Mouse (Mus musculus): ENCODE results near the gene Kif21a. TPM values are rescaled to one million over a fixed set of nuclear protein-coding genes. Genes with fewer than 3 reads are reported as not detected.

The Kif21a gene
- polyA plus RNA-seq, 1 experiment from 2014 or later: 5.7 TPM

DNA sequence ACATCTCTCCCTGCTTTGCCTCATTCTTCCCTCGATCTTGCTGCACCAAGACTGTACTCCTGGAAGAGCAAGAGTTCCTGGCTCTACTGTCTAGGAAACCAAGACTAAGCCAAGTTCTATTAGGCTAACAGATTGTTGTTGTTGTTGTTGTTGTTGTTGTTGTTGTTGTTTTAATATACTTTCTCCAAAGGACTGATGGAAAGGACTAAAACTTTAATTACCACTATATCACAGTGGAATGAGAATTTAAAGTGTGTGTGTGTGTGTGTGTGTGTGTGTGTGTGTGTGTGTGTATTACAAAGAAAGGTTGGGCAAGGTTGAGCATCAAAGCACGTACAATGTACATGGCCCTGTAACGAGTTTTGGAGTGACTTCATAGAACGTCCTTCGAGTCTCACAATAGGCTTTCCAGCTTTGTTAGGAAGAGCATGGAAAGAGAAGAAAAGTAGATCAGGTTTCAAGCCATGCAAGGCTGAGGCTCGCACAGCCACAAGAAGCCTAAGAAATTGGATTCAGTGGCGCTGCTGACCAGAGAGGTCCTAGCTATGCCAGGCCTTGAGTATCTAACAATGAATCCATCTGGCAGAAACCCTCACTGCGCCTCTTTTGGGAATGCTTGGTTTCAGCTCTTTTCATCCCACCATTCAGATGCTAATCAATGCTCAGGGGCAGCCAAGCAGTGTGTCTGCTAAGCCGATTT, 31.4 kb downstream of the Kif21a start:
- Histone ChIP-seq H3K9ac (no peak overlapping the region), H3K4me2 (no peak overlapping the region), H3K27ac (ENCODE audit: poor library complexity, severe bottlenecking) (no peak overlapping the region), H3K36me3 (no peaks in the 10 kb centered on the region), H3K4me3 (no peak overlapping the region), H3K27me3 (replicated peaks) (no peaks in the 10 kb centered on the region), H3K4me1 (replicated peaks) (0 out of 2 replicates have a peak, but pooled peaks cover 5% of the 10 kb centered on the region), H3K9me3 (replicated peaks) (0 out of 2 replicates have a peak, but pooled peaks cover 4% of the 10 kb centered on the region)
- WGBS: 63% methylated on average over 9 of the region's 9 CpGs
- ATAC-seq (ENCODE audit: insufficient number of reproducible peaks, low FRiP score): no peak

DNA sequence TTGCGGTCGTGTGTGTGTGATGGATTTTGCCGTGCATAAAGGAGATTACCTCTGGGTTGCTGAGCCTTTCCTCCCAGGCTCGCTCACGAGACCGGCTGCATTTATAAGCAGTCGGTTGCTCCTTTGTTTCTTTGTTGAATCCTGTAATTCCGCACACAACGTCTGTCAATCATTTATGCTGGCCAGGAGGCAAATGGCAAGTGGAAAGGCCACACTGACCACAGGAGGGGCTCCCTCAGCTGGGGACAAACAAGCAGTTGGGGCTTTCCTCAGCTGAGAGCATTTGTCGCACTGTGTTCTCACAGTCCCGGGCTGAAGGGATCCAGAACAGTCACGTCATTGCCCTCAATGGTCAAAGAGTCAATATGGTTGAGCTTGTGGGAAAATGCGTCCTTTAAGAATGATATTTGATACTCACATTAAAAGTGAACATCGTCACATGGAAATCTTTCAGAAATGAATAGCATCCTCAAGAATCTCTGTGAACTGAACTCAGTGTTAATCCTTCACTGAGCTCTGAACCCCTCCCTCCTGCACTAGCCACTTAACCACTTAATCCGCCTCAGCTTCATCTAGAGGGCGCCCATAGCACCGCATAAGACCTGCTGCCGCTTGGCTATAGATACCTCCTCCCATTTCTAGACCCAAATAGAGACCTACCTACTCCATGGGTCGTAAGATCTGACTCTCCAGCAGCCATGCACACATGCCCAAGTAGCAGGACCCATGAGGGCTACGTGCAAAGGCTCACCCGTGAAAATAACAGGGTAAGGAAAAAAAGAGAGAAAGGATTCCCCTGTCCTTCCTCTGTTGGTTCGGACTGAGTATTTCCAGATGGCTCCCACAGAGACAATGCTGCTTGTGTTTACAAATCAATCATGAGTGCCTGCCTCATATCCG, 32.2 kb downstream of the Kif21a start:
- H3K9ac ChIP-seq: no peak overlapping the region
- H3K4me3 ChIP-seq: no peak overlapping the region
- 62% methylated on average over 23 of the region's 23 CpGs for WGBS
- H3K4me1 ChIP-seq (replicated peaks): 0 out of 2 replicates have a peak, but pooled peaks cover 5% of the 10 kb centered on the region
- H3K27ac ChIP-seq (ENCODE audit: poor library complexity, severe bottlenecking): no peak overlapping the region
- H3K36me3 ChIP-seq: no peaks in the 10 kb centered on the region
- H3K4me2 ChIP-seq: no peak overlapping the region
- no peaks in the 10 kb centered on the region for H3K27me3 ChIP-seq (replicated peaks)
- 0 out of 2 replicates have a peak, but pooled peaks cover 4% of the 10 kb centered on the region for H3K9me3 ChIP-seq (replicated peaks)
- ATAC-seq (ENCODE audit: insufficient number of reproducible peaks, low FRiP score): no peak

DNA sequence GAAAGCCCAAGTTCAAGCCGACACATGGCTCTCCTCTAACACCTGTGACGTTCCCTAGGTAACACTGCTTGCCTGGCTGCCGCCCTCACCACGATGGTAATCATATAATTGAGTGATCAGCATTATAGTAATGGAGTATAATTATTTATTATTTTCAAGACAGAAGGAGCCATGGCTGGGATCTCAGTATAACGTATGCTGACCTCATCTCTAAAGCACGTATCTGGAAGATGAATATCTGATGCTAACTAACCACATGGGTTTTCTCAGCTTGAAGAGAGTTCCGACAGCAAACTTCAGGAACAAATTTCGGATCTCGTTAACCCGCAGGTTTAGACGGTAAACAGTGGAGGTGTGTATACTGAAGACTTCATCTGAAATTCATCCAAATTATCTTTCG, 33.4 kb downstream of the Kif21a start:
- Histone ChIP-seq H3K9ac (no peak overlapping the region), H3K27ac (ENCODE audit: poor library complexity, severe bottlenecking) (no peak overlapping the region), H3K4me2 (no peak overlapping the region), H3K9me3 (replicated peaks) (0 out of 2 replicates have a peak, but pooled peaks cover 4% of the 10 kb centered on the region), H3K4me1 (replicated peaks) (0 out of 2 replicates have a peak, but pooled peaks cover 5% of the 10 kb centered on the region), H3K4me3 (no peak overlapping the region), H3K36me3 (no peaks in the 10 kb centered on the region), H3K27me3 (replicated peaks) (no peaks in the 10 kb centered on the region)
- ATAC-seq (ENCODE audit: insufficient number of reproducible peaks, low FRiP score): no peak
- WGBS: 86% methylated on average over 12 of the region's 12 CpGs

DNA sequence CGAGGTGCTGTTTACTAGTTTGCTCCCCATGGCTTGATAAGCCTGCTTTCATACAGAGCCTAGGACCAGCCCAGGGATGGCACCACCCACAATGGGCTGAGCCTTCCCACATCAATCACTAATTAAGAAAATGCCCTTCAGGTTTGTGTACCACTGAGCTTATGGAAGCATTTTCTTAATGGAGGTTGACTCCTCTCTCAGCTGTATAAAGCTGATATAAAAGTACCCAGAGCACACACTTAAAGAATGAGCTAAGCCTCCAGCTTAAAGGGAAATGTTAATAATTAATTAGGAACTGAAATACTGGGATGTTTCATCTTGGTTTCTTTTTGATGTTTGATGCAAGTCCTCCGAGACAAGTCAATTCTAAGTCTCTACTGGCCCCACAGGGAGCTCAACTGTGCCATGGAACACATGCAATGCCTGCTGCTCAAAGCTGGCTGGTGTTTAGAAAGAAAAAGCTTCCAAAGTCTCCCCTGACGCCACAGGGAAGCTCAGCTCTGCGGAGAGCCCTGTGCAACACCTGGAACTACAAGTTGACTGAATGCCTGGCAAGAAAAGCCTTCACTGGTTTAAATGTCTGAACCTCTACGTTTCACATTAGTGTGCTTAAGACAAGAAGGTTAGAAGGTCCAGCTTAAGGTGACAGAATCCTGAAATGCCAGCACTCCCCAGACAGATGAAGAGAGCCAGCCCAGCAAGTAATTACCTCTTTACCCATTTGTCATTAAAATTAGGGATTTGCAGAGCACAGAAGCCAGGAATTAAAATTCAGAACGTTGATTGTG, 36.8 kb downstream of the Kif21a start:
- Histone ChIP-seq H3K27ac (ENCODE audit: poor library complexity, severe bottlenecking) (no peak overlapping the region), H3K9me3 (replicated peaks) (no peaks in the 10 kb centered on the region), H3K27me3 (replicated peaks) (no peaks in the 10 kb centered on the region), H3K36me3 (no peaks in the 10 kb centered on the region), H3K4me3 (no peak overlapping the region), H3K9ac (no peak overlapping the region), H3K4me1 (replicated peaks) (0 out of 2 replicates have a peak, but pooled peaks cover 5% of the 10 kb centered on the region), H3K4me2 (no peak overlapping the region)
- no peak for ATAC-seq (ENCODE audit: insufficient number of reproducible peaks, low FRiP score)
- WGBS: 30% methylated on average over 6 of the region's 6 CpGs

- H3K27ac ChIP-seq (ENCODE audit: poor library complexity, severe bottlenecking): no peak overlapping the region
- H3K9ac ChIP-seq: no peak overlapping the region
- no peak overlapping the region for H3K4me3 ChIP-seq
- 62% methylated on average over 4 of the region's 4 CpGs for WGBS
- no peaks in the 10 kb centered on the region for H3K36me3 ChIP-seq
- no peaks in the 10 kb centered on the region for H3K27me3 ChIP-seq (replicated peaks)
- H3K4me2 ChIP-seq: no peak overlapping the region
- ATAC-seq (ENCODE audit: insufficient number of reproducible peaks, low FRiP score): no peak
- H3K4me1 ChIP-seq (replicated peaks): no peaks in the 10 kb centered on the region
- no peaks in the 10 kb centered on the region for H3K9me3 ChIP-seq (replicated peaks)
Measured at GRCm38 (mm10) chr15:91010218-91010617, 39.5 kb downstream of the Kif21a start.

DNA sequence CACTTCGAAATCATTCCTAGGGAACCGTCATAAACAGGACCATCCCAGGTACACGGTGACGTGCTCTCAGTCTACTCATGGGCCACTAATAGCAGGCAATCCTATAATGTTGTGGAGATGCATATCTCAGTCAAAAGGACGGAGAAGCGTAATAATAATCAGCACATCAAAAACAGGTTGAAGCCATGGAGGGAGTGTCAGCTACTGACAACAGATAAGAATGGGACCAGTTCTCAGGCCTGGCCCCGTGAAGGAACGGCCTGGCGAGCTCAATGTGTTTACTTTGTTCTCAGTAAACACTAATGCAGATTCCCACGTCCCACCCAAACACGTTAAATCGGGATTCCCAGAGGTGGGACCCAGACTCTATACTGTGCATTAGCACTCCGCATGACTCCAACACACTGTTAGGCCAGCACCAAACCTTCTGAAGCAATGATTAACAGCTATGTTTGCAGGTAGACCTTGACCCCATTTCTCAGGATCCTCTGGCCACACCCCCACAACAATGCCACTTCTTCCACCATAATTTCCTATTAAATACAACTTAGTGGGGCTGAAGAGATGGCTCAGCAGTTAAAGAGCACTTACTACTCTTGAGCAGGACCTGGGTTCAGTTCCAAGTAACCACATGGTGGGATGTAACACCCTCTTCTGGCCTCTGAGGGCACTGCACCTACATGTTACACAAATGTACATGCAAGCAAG, 42.5 kb downstream of the Kif21a start:
- Histone ChIP-seq H3K4me3 (no peak overlapping the region), H3K9me3 (replicated peaks) (no peaks in the 10 kb centered on the region), H3K27me3 (replicated peaks) (no peaks in the 10 kb centered on the region), H3K9ac (no peak overlapping the region), H3K4me2 (no peak overlapping the region), H3K4me1 (replicated peaks) (no peaks in the 10 kb centered on the region; the same call in 1 of the 2 replicates), H3K36me3 (no peaks in the 10 kb centered on the region), H3K27ac (ENCODE audit: poor library complexity, severe bottlenecking) (no peak overlapping the region)
- 83% methylated on average over 13 of the region's 13 CpGs for WGBS
- ATAC-seq (ENCODE audit: insufficient number of reproducible peaks, low FRiP score): no peak

DNA sequence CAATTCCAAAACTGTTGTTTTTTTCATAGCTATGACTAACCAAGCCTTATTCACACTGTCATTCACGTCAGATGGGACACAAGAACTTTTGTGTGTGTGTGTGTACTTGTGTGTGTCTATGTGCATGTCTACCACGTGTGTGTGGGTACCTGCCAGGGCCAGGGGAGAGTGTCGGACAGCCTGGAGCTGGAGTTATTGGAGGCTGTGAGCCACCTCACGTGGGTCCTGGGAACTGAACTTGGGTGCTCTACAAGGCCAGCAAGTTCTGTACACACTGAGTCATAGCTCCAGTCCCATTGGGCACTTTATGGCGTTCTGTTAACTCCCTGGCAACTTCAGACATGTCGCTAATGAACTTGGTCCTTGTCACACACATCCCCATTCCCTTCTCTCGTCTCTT, 45.0 kb downstream of the Kif21a start:
- no peaks in the 10 kb centered on the region for H3K36me3 ChIP-seq
- H3K9me3 ChIP-seq (replicated peaks): no peaks in the 10 kb centered on the region
- no peaks in the 10 kb centered on the region for H3K27me3 ChIP-seq (replicated peaks)
- no peak overlapping the region for H3K27ac ChIP-seq (ENCODE audit: poor library complexity, severe bottlenecking)
- 85% methylated on average over 7 of the region's 7 CpGs for WGBS
- ATAC-seq (ENCODE audit: insufficient number of reproducible peaks, low FRiP score): no peak
- H3K9ac ChIP-seq: no peak overlapping the region
- H3K4me3 ChIP-seq: no peak overlapping the region
- no peak overlapping the region for H3K4me2 ChIP-seq
- no peaks in the 10 kb centered on the region; the same call in 1 of the 2 replicates for H3K4me1 ChIP-seq (replicated peaks)

- ATAC-seq (ENCODE audit: insufficient number of reproducible peaks, low FRiP score): no peak
Measured at GRCm38 (mm10) chr15:91001037-91001616, 48.6 kb downstream of the Kif21a start.

GRCm38 (mm10) chr15:91000280-91001036, 49.3 kb downstream of the Kif21a start:
- Histone ChIP-seq H3K36me3 (0 out of 2 replicates have a peak, but pooled peaks cover 3% of the 10 kb centered on the region), H3K9me3 (replicated peaks) (no peaks in the 10 kb centered on the region), H3K4me2 (no peak overlapping the region), H3K9ac (no peak overlapping the region), H3K27me3 (replicated peaks) (no peaks in the 10 kb centered on the region), H3K4me3 (no peak overlapping the region), H3K4me1 (replicated peaks) (no peaks in the 10 kb centered on the region; the same call in 1 of the 2 replicates), H3K27ac (ENCODE audit: poor library complexity, severe bottlenecking) (no peak overlapping the region)
- WGBS: 68% methylated on average over 21 of the region's 21 CpGs
- no peak for ATAC-seq (ENCODE audit: insufficient number of reproducible peaks, low FRiP score)

More at GRCm38 (mm10) chr15:91001037-91001616, 48.6 kb downstream of the Kif21a start:
- Histone ChIP-seq H3K4me3 (no peak overlapping the region), H3K9me3 (replicated peaks) (no peaks in the 10 kb centered on the region), H3K27ac (ENCODE audit: poor library complexity, severe bottlenecking) (no peak overlapping the region), H3K27me3 (replicated peaks) (no peaks in the 10 kb centered on the region), H3K4me1 (replicated peaks) (no peaks in the 10 kb centered on the region; the same call in 1 of the 2 replicates), H3K4me2 (no peak overlapping the region), H3K9ac (no peak overlapping the region), H3K36me3 (0 out of 2 replicates have a peak, but pooled peaks cover 3% of the 10 kb centered on the region)
- 90% methylated on average over 10 of the region's 10 CpGs for WGBS
